Mouse (Mus musculus) erythroblast, adult 5-6 weeks (primary cell): Measurements from ENCODE around the gene Ccdc162. TPM values are rescaled to one million over a fixed set of nuclear protein-coding genes. Genes with fewer than 3 reads are reported as not detected.

Experiments
- ATAC-seq: replicated peaks from 2 replicates; pipeline ENCODE4 v1.8.0; 2016; ENCODE audit warnings: moderate number of reproducible peaks, mild to moderate bottlenecking, moderate TSS enrichment, inconsistent platforms; ENCODE audit not compliant: poor library complexity, low FRiP score, severe bottlenecking
- total RNA-seq, 2 experiments: library from RNA; stranded (forward) in 1 of 2; stranded (reverse) in 1 of 2; fragments of 150-400 nt in 1 of 2; fragments of 200-764, 138-1000 nt in 1 of 2; gene quantifications; 2 replicates each; pipeline versions ENCODE4 v1.2.3 to v1.2.4; 2015 to 2017; ENCODE audit warnings: low replicate concordance in 2 of 2

Gene Ccdc162
- total RNA-seq, 2 experiments from 2014 or later: 0.51 TPM; not detected in 1

- no peak for ATAC-seq
These were observed 64.9 kb downstream of the Ccdc162 start for GRCm38 (mm10) chr10:41651532-41651931.

- ATAC-seq: no peak
These were observed 67.2 kb downstream of the Ccdc162 start for GRCm38 (mm10) chr10:41649186-41649585.

DNA sequence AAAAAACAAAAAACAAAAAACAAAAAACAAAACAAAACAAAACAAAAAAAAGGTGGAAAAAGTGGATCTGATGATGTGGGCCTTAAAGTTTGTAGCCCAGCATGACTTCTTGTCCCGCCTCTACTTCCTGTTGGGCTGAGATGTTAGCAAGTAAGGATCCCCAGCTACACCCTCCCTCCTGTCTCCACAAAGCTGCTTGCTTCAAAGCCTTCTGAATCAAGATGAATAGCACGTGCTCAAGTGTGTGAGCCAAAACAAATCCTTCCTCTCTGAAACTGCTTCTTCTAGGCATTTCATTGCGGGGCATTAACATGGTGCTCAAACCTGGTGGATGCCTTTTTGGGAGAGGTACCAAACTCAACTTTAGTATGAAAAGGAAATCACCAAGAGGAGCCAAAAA, 77.7 kb downstream of the Ccdc162 start:
- no peak for ATAC-seq

- no peak for ATAC-seq
These were observed 81.0 kb downstream of the Ccdc162 start for GRCm38 (mm10) chr10:41635276-41636033.

GRCm38 (mm10) chr10:41633801-41634200, 82.6 kb downstream of the Ccdc162 start:
- no peak for ATAC-seq

DNA sequence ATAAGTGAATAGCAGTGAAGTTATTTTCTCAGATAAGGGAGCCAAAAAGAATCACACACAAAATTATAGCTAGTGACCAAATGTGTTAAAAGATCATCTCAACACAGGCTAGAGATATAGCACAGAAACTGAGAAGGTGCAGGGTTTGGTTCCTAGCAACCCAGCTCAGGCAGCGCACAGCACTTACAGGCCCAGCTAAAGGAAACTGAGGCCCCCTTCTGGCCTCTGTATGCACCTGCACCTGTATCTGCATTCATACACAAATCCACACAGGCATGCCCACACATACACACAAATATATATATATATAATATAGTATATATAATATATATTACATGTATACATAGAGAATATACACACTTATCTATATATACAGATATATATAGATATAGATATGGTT, 84.4 kb downstream of the Ccdc162 start:
- no peak for ATAC-seq

- ATAC-seq: no peak
These were observed 89.4 kb downstream of the Ccdc162 start for GRCm38 (mm10) chr10:41626996-41627395.

DNA sequence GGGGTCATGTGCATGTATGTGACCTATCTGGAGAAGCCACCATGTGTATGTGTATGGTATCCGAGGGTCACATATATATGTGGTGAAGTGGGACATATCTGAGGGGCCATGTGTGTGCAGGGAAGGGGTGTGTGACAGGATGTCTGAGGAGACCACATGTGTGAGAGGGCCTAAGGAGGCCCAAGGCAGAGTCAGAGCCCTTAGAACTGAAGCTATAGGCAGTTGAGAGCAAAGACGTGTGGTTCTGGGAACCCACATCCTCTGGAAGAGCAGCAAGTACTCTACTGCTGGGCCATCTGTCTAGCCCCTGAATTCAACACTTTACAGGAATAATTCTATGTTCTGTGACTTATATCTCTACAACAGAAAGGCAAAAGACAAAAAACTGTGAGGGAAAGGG, 96.4 kb downstream of the Ccdc162 start:
- ATAC-seq: no peak

DNA sequence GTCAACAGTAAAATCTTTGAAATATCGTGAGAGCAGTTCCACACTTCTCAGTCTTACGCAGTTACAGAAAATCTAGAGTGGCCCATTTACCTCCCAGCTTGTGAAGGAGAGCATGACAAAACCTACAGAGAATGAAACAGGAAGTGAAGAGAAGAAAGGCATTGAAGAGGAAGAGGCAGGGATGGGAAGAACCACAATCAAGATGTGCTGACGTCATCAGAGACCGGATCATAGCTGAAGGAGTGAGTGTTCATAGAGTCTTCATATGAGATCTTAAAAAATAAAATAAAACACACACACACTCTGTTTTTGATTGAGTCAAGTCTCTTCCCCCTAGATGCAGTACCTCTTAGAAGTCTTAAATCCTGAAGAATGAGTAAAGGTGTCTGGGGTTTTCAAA, 100.9 kb downstream of the Ccdc162 start:
- ATAC-seq: no peak

DNA sequence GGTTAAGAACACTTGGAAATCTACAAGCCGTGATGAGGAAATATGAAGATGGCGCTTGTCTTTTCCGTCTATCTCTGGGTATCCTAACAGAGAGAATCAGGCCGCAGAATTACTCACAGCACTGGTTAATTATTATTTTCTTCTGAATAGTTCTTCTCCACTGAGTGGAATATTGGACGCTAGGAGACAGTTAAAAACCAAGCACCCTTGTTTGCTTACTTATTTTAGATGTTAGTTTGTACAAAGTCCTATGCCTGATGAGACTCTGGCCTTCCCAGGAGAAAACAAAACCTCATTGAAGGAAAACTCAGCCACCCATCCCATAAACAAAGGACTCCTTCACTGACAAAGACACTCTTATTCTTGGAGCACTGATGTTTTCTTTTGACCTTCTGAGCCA, 104.5 kb downstream of the Ccdc162 start:
- ATAC-seq: no peak

DNA sequence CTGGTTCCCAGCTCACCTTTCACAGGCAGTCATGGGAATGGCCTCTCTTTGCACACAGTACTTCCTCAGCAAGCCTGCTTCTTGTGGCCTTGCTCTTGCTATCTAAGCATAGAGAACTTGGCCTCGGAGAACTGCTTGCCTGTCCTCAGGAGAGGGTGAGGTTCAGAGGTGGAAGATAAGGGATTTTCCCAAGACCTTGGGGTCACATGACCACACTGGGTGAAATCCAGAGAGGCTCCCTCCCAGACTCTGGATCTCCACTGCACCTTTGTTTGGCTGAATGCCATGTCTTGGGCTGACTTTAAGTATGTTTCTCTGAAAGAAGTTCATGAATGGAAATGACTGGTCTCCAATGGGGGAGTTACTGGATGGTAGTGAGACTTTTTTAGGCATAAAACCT, 107.0 kb downstream of the Ccdc162 start:
- no peak for ATAC-seq

DNA sequence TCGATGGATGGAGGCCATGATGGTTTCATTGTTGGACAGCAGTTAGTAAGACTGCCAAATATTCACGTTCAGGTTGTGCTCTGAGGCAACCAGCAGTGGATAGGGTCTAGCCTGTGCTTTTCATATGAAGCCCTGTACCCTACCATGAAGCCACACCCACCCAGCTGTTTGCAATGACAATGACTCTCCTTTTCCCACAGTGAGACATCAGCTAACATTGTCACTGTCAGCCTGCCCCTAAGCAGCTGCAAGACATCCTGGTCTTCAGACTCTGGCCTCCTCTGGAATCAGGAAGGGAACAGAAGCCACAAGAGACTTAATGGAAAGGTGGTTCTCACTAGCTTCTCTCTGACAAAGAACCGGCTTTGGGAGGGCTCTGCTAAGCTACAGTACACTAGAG, 107.9 kb downstream of the Ccdc162 start:
- no peak for ATAC-seq

GRCm38 (mm10) chr10:41602667-41603066, 113.8 kb downstream of the Ccdc162 start:
- ATAC-seq: no peak

DNA sequence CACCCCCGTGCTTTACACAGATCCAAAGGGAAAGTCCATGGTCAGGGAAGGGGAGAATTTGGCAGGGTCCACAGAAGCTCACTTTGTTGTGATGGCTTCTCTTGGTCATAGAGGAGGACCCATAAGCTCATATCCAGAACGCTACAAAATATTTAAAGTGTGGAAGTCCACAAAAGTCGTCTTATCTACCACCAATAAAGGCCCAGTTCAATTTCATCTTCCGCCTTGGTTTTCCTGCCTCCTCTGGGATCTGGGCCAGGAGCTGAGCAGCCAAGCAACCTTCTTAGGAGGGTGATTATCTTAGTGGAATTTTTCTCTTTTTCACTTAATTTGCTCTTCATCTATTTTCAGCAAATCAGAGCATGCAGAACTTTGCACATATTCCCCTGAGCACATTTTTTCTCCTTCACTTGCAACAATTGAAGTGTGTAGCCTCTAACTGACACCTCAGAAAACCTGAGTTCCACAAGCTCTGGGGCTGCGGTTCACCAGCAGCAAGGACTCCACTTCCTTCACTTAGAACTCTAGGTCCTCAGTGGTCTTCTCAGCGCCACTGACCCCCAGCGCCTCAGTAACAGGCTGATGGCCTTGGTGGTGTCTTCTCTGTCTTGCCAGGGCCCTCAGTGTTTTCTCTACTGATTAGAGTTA, 114.4 kb downstream of the Ccdc162 start:
- ATAC-seq: no peak

DNA sequence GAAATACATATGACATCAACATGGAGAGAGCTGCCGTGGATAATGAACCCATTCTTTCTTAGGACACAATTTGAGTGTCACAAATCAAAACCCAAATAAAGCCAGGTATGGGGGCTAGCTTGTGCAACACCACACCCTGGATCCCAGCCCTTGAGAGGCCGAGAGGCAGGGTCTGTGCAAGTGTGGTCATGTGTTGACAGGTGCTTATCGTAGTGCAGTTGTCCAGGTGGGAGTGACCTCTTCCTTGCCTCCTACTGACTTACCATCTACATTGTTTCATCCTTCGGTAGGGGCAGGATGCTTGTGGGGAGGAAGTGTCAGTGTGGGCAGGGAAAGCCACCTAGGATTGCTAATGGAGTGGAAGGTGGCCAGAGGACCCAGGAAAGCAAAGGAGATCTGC, 115.1 kb downstream of the Ccdc162 start:
- no peak for ATAC-seq

DNA sequence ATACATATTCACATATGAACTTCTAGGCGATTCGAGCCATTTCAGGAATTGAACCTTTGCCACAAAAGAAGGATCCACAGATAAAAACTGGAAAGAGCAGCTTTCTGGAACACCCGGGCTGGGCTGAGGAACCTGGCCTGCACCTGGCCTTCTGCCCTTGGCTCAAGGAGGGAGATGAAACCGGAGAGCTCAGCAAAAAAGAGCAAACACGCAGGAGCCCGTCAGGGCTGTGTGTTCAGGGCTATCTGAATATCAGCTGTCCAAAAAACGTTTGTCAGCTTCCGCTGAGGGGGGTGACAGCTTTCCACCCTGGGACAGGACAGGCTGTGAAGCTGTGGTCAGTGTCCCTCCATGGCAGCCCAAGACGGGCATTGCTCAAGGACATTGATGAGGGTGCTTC, 117.4 kb downstream of the Ccdc162 start:
- ATAC-seq: no peak

- no peak for ATAC-seq
These were observed 118.2 kb downstream of the Ccdc162 start for GRCm38 (mm10) chr10:41598221-41598620.

GRCm38 (mm10) chr10:41595550-41595949, 120.9 kb downstream of the Ccdc162 start:
- no peak for ATAC-seq

GRCm38 (mm10) chr10:41594957-41595356, 121.5 kb downstream of the Ccdc162 start:
- no peak for ATAC-seq

DNA sequence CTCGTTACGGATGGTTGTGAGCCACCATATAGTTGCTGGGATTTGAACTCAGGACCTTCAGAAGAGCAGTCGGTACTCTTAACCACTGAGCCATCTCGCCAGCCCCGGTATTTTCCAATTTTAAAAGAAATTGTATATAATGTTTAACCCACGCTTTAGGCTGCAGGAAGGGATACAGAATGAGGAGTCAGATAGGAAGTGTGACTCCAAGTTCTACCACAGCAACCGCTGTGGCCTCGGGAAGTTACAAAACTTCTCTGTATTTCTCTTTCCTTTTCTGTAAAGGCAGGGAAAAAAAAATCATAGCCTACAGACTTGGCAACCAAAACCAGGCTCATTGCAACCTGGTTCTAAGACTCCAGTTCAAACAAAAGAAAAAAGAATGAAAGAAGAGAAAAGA, 122.0 kb downstream of the Ccdc162 start:
- ATAC-seq: no peak

DNA sequence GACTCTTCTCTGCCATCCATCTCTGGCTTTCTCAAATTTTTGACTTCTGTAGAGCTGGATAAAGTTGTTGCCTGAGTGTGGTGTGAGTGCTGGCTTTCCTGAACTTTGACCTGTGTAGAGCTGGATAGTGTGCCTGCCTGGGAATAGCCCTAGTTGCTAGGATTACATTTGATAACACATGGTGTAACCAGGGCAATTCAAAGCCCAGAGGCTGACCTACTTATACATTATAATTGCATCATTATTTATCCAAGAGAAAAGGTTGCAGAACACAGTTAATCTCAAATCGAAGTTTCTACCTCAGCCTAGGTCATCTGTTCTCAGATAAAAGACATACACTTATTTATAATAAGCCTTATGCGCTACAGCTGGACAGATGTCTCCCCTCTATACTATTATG, 127.8 kb downstream of the Ccdc162 start:
- ATAC-seq: no peak
